17 mouse cellular contexts compared by ENCODE assay signal in the genomic region with DNA sequence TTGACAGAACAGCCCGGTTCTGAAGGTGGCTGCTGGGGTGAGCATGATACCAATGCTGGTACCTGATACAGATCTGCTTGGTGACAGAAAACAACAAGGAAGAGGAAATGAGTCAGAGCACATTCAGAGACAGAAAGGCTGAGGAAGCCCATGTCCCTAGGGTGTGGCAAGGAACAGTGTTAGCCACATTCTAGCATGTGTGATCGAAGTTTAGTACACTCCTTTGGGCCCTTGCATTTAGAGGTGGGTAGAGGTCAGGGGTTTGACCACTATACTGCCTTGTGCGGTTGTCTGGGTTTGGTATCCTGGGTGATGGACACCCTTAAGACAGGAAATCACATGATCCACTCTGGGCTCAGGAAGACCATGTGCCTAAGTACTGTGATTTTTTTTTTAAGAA.
DNase-seq lines count a peak whose midpoint lies in the region; ATAC-seq lines count a peak whose summit lies in the region.
"Had no signal": no experiment of that assay in that cellular context is flagged by ENCODE, and none has a peak within 500 bp of the region (broad histone marks: within the 10 kb centered on the region; RNA-seq: fewer than 3 reads in every experiment).

No protein-coding gene starts in this region.

- DNase-seq in heart, adult 11 months, result peak; percentile 56
- no peak for DNase-seq in heart, adult 18-20 months
- peak; percentile 18 for DNase-seq in CD4-positive helper T cell, adult 2 months (ENCODE audit: low read depth, low spot score)
- no peak for DNase-seq in gastrocnemius, adult 18-20 months (ENCODE audit: low spot score)
- DNase-seq in adrenal gland, postnatal 10 days, result no peak
- no peak for DNase-seq in frontal cortex, postnatal 10 days (ENCODE audit: low spot score in 2 of 2)
- DNase-seq: adrenal gland, adult 2 months; adrenal gland, postnatal 36 days; cerebellum, adult 11-12 months; cerebellum, adult 9-10 months; cerebellum, postnatal 25 days; gastrocnemius, adult 2 months; gastrocnemius, postnatal 25 days; kidney, adult 18-20 months had no signal

- peak; percentile 84 for ATAC-seq in monocyte, adult 5-6 weeks (replicated peaks; ENCODE audit: insufficient number of reproducible peaks, low FRiP score, low TSS enrichment, poor library complexity, severe bottlenecking)
- ATAC-seq: forebrain, embryonic 16.5 days; hindbrain, embryonic 16.5 days had no signal

Comparison
In these comparisons a context has a peak if more than half of its experiments do, and no peak if none do; other contexts are left out.
1. DNase-seq: peak in heart, adult 11 months (single experiment) and CD4-positive helper T cell, adult 2 months (single experiment); none in heart, adult 18-20 months (0 of 2), gastrocnemius, adult 18-20 months (single experiment), adrenal gland, postnatal 10 days (single experiment) and frontal cortex, postnatal 10 days (0 of 2).